Mouse (Mus musculus): Measurements from ENCODE around the gene Sema4g. TPM values are rescaled to one million over a fixed set of nuclear protein-coding genes. Genes with fewer than 3 reads are reported as not detected.
A peak's percentile ranks its signal among the peaks of the same experiment; 100 is the strongest.

The Sema4g gene
- total and polyA plus RNA-seq, 2 experiments from 2014 or later = 18.7 to 63.2 TPM

DNA sequence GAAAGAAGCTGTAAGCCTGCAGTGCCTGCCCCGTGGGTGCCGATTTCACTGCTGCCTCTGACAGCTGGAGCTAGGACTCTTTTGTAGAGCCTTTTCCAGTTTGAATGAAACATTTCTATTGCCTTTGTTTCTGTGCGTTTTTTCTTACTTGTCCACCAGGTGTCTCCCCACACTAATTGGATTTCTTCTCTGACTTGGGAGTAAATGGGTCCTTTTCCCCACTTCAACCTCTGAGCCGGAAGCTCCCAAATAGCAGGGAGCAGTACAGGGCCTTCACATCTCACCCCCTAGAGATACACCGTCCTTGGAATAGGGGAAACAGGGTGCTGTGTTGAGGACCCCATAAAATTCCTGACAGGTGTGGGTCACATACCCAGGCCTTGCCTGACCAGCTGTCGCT is 23.7 kb downstream of the Sema4g start:
- peaks cover 15% of the 10 kb centered on the region for H3K4me1 ChIP-seq (ENCODE audit: insufficient read depth, low read length)

DNA sequence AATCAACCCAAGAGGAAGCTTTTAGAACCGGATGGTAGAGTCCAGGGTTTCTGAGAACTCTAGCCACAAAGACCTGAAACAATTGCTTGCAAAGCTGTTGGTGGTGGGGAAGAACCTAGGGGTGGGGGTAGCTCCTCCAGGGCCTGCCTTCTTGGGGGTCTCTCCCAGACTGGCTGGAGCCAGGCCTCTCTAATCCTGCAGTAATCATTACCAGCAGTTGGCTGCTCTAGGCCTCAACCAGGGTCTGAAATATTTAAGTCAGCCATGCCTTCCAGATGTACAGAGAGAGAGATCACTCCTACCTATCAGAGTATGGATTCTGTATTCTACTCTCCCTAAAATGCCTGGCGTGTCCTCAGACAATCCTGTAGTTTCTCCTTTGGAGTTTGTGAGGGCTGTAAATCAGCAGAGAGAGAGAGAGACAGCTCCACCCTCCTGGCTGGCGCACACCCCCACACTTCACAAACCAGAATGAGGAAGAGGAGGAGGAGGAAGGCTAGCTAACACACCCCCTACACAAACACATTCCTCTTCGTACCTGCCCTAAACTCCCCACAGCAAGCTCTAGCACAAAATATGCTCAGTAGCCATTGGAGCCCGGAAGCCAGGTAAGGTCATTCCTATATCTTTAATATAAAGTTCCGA is 24.8 kb downstream of the Sema4g start:
- no peak for ATAC-seq (ENCODE audit: low FRiP score)

More for the DNA sequence above, 23.7 kb downstream of the Sema4g start:
- no peak overlapping the region for H3K4me3 ChIP-seq (ENCODE audit: low read depth, low read length)
- peak; percentile 79 for TF ChIP-seq CTCF (IDR thresholded peaks at IDR 0.05)
- no peak overlapping the region for H3K9ac ChIP-seq (replicated peaks; ENCODE audit: low read length, poor library complexity, severe bottlenecking)
- WGBS = 30% methylated on average over 6 of the region's 6 CpGs
- ATAC-seq (ENCODE audit: low FRiP score) (no peak), DNase-seq (ENCODE audit: low spot score) (peak; percentile 70)
- H3K4me2 ChIP-seq (ENCODE audit: low read depth, low read length, poor library complexity, severe bottlenecking) = no peak overlapping the region
- no peaks in the 10 kb centered on the region for H3K27me3 ChIP-seq (ENCODE audit: insufficient read depth, low read length)
- H3K36me3 ChIP-seq (ENCODE audit: insufficient read depth, low read length) = peaks cover 14% of the 10 kb centered on the region
- no peaks in the 10 kb centered on the region for H3K9me3 ChIP-seq (ENCODE audit: low read length)
- H3K27ac ChIP-seq (ENCODE audit: low read depth, low read length) = peak overlapping the region; percentile 57; the same call in 1 of the 2 replicates

DNA sequence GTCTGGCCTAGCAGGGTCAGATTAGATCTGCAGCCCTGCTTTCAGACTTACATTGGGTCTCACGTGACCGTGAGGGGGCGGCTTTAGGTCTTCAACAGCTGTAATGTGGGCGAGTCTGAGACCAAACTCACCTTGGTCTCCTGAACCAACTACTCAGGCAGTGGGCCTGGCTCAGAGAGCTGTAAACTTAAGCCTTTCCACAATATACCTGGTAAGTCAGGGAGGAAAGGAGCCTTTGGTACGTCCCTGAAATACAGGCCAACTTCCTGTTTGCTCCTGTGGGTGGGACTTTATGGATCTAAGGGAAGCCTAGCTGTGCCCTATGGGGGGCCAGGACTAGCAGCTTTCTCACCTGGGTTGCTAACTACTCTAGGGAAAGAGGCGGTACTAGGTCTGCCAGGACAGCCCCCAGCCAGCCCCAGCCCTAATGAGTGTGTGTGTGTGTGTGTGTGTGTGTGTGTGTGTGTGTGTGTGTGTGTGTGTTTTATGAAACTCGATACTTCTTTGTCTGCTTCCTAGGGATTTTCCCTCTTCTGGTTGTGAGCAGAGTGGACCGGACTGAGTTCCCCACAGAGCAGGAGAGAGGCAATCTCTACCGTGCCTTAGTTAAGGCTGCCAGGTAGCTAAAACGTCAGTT is 25.6 kb downstream of the Sema4g start, which contains the start of gene Lzts2:
Gene Lzts2 (plus strand): TSS at position 80 of the 637 bp plus-strand sequence.
- TF ChIP-seq CTCF (IDR thresholded peaks at IDR 0.05) = no peak
- DNase-seq (ENCODE audit: low spot score) (no peak), ATAC-seq (ENCODE audit: low FRiP score) (no peak)
- Histone ChIP-seq H3K27me3 (ENCODE audit: insufficient read depth, low read length) (no peaks in the 10 kb centered on the region), H3K9ac (replicated peaks; ENCODE audit: low read length, poor library complexity, severe bottlenecking) (no peak within 1 kb of the TSS), H3K4me2 (ENCODE audit: low read depth, low read length, poor library complexity, severe bottlenecking) (peak within 1 kb of the TSS; percentile 88), H3K4me1 (ENCODE audit: insufficient read depth, low read length) (peaks cover 15% of the 10 kb centered on the region), H3K4me3 (ENCODE audit: low read depth, low read length) (peak within 1 kb of the TSS; percentile 72; the same call in 1 of the 2 replicates), H3K9me3 (ENCODE audit: low read length) (no peaks in the 10 kb centered on the region), H3K36me3 (ENCODE audit: insufficient read depth, low read length) (peaks cover 14% of the 10 kb centered on the region), H3K27ac (ENCODE audit: low read depth, low read length) (no peak within 1 kb of the TSS)
- WGBS = 18% methylated on average over 10 of the region's 10 CpGs

More for the DNA sequence above, 24.8 kb downstream of the Sema4g start:
- no peak for TF ChIP-seq CTCF (IDR thresholded peaks at IDR 0.05)
- no peak overlapping the region for H3K4me2 ChIP-seq (ENCODE audit: low read depth, low read length, poor library complexity, severe bottlenecking)
- no peak overlapping the region for H3K9ac ChIP-seq (replicated peaks; ENCODE audit: low read length, poor library complexity, severe bottlenecking)
- peaks cover 15% of the 10 kb centered on the region for H3K4me1 ChIP-seq (ENCODE audit: insufficient read depth, low read length)
- H3K9me3 ChIP-seq (ENCODE audit: low read length) = no peaks in the 10 kb centered on the region
- no peak for DNase-seq (ENCODE audit: low spot score)
- H3K27ac ChIP-seq (ENCODE audit: low read depth, low read length) = no peak overlapping the region
- WGBS = 71% methylated on average over 6 of the region's 6 CpGs
- H3K36me3 ChIP-seq (ENCODE audit: insufficient read depth, low read length) = peaks cover 14% of the 10 kb centered on the region
- no peaks in the 10 kb centered on the region for H3K27me3 ChIP-seq (ENCODE audit: insufficient read depth, low read length)
- no peak overlapping the region for H3K4me3 ChIP-seq (ENCODE audit: low read depth, low read length)

DNA sequence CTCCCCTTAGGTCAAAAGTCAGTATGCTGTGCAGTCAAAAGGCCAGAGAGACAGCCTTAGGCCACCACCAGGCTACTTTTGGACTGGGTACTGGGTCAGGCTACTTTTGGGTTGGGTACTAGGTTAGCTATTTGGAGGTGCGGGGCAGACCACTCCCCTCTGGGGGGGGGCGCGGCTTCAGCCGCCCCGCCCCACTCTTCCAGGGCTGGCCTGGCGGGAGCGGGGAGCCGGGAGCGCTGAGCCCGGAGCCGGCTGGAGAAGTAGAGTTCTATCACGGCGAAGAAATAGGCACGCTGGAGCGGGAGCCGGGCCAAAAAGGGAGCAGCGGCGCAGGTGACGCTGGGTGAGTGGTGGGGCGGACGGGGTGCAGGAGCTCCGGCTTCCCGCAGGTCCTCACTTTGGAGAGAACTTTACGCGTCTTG is 26.1 kb downstream of the Sema4g start:
- H3K27ac ChIP-seq (ENCODE audit: low read depth, low read length) = no peak overlapping the region
- WGBS = under 1% methylated on average over 23 of the region's 25 CpGs
- H3K4me3 ChIP-seq (ENCODE audit: low read depth, low read length) = peak overlapping the region; percentile 72; the same call in 1 of the 2 replicates
- no peak overlapping the region for H3K9ac ChIP-seq (replicated peaks; ENCODE audit: low read length, poor library complexity, severe bottlenecking)
- peak overlapping the region; percentile 88 for H3K4me2 ChIP-seq (ENCODE audit: low read depth, low read length, poor library complexity, severe bottlenecking)
- H3K9me3 ChIP-seq (ENCODE audit: low read length) = no peaks in the 10 kb centered on the region
- H3K27me3 ChIP-seq (ENCODE audit: insufficient read depth, low read length) = no peaks in the 10 kb centered on the region
- H3K36me3 ChIP-seq (ENCODE audit: insufficient read depth, low read length) = peaks cover 13% of the 10 kb centered on the region
- no peak for TF ChIP-seq CTCF (IDR thresholded peaks at IDR 0.05)
- no peak for DNase-seq (ENCODE audit: low spot score)
- peaks cover 15% of the 10 kb centered on the region for H3K4me1 ChIP-seq (ENCODE audit: insufficient read depth, low read length)
- ATAC-seq (ENCODE audit: low FRiP score) = no peak

DNA sequence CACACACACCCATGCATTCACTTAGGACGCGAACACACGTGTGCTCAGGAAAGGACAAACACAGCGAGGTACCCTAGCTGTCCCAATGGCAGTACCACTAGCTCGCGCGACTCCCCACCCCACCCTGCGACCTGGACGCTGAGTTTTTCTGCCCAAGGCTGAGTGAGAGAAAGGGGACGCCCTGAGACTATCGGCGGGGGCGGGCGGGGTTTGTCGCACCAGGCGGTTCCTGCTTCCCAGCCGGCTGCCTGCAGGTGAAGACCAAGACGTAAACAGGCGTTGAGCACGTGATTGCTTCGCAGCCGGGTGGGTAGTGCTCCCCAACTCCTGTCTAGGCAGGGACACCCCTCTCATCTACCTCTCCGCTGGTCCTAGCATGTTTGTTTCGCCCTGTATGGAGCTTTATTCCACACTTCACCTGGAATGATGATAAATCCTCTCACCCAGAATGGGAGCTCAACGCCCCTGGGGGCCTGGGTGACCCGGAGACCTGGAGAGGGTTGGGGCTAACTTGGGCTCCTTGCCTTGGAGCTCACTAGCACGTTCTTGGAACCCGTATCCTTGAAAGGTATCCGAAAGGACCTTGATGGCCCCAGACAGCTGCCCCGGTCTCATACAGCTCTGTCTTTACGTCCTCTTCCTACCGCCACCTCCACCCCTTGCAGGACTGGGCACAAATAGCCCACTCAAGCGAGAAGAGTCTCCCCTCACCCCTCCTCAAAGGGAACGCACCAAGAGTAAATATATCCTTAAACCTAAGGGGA is 26.8 kb downstream of the Sema4g start:
- H3K36me3 ChIP-seq (ENCODE audit: insufficient read depth, low read length) = peaks cover 6% of the 10 kb centered on the region

More for the DNA sequence above, 26.8 kb downstream of the Sema4g start:
- Histone ChIP-seq H3K4me2 (ENCODE audit: low read depth, low read length, poor library complexity, severe bottlenecking) (peak overlapping the region; percentile 88), H3K27me3 (ENCODE audit: insufficient read depth, low read length) (no peaks in the 10 kb centered on the region), H3K4me1 (ENCODE audit: insufficient read depth, low read length) (peaks cover 15% of the 10 kb centered on the region), H3K4me3 (ENCODE audit: low read depth, low read length) (peak overlapping the region; percentile 72), H3K9me3 (ENCODE audit: low read length) (no peaks in the 10 kb centered on the region), H3K9ac (replicated peaks; ENCODE audit: low read length, poor library complexity, severe bottlenecking) (peak overlapping the region; percentile 48), H3K27ac (ENCODE audit: low read depth, low read length) (peak overlapping the region; percentile 82)
- DNase-seq (ENCODE audit: low spot score) (no peak), ATAC-seq (ENCODE audit: low FRiP score) (no peak)
- 2% methylated on average over 34 of the region's 34 CpGs for WGBS
- no peak for TF ChIP-seq CTCF (IDR thresholded peaks at IDR 0.05)
